Mouse (Mus musculus) mouse trophoblast stem cell (cell line): ENCODE data around the gene Runx1.

Experiments
- in situ Hi-C, 2 experiments: fragments of 300-500 bp; cut with MseI, MboI; formaldehyde crosslinking; loops; 2 replicates in 1 of 2; 3 replicates in 1 of 2; pipeline ENCODE4 v1.15.1; 2025

Runx1 gene

DNA sequence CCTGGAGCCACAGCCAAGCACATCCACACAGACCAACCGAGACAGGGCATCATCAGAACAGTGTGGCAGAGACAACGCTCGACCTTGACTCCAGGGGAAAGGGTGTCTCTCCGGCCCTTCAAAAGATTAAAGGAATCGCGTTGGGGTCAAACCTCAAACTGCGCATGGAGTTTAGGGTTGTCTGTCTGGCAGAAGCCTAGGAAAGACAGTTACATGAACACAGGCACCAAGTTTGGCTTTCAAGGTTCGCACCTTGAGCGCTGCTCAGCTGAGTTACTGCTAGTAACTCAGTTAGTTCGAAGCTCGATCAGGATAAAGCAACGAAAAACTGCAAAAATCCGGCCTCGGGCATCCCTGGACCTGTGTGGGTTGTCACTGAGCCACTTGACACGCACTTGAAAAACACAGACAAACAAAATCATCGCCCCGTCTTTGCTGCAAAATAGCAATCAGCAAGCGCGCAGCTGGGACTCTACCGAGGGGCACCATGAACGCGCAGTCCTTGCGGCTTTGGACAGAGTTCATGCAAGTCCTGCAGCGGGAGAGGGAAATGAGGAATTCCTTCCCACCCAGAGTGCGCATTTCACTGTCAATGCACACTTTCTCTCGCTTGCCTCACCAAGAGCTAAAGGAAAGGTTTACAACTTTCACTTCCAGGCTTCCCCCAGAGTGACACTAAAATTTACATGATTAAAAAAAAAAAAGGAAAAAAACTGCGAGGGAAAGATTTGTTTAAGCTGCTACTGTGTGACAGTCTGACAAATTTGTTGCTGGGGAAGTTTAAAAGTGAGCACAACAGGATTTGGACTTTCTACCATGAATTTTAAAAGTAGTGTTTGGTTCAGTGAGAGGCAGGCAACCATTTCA is 126.2 kb downstream of the Runx1 start:
- in situ Hi-C loops: loop anchor here in 1 of 2 experiments (10.0 kb wide), 2 partner anchors 135 to 595 kb away; no protein-coding TSS in a partner anchor

DNA sequence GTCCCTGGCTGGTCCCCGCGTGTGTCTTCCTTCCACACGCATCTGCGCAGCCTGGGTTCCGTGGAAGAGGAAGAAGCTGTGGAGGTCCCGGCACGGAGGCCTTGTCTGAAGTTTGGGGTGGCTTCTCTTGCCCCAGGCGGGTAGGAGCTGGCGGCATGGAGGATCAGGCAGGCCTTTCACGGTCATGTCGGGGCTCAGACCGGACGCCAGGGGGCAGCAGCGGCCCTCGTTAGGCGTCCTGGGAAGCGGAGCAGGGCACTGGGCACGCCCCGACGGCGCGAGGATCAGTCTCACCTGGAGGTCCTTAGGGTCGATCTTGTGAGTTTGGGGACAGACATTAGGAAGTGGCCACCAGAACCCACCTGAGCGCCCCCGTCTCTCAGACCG is 127.3 kb downstream of the Runx1 start:
- in situ Hi-C loops: loop anchor here in 1 of 2 experiments (10.0 kb wide), 1 partner anchor 134 kb away; no protein-coding TSS in a partner anchor

DNA sequence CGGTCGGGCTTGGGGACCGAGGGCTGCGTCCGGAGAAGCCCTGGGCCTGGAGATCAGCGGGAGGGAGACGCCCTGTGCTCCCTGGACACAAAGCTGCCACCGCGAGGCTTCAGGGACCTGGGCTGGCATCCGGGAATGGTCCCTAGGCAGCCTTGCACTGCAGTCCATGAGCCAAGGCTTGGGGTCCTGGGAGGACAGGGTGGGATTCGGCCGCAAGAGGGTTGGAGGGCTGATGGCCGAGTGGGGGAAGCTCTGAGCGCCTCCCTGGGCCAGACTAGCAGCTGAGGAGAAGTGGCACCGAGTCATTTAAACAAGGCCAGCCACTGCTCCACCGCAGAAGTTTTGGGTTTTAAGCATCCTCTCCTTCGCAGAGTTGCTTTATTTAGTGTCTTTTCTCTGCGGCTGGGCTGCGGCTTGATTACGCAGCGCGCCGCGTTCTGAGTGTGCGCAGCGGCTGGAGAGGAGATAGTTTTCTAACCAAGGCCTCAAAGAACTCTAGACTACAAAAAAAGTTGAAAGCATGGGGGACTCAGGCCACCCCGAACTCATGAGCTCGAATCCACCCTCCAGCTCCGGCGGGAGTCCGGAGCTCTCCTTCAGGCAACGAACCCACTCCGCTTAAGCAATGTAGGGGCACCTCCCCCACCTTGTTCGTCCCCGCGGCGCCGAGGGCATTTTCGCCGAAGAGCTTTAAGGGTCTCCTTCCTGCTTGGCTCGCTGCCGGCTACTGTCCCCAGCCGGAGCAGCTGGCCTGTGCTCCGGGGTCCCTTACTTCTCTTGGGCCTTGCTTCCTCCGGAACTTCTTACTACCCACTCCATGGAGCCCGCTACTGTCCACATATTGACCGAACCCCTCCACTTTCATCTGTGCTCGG is 128.0 kb downstream of the Runx1 start:
- in situ Hi-C loops: loop anchor here in 1 of 2 experiments (10.0 kb wide), 1 partner anchor 133 kb away; no protein-coding TSS in a partner anchor

- in situ Hi-C loops: loop anchor here in 1 of 2 experiments (10.0 kb wide), 1 partner anchor 132 kb away; no protein-coding TSS in a partner anchor
Observed at GRCm38 (mm10) chr16:92697227-92697736, 128.7 kb downstream of the Runx1 start.

DNA sequence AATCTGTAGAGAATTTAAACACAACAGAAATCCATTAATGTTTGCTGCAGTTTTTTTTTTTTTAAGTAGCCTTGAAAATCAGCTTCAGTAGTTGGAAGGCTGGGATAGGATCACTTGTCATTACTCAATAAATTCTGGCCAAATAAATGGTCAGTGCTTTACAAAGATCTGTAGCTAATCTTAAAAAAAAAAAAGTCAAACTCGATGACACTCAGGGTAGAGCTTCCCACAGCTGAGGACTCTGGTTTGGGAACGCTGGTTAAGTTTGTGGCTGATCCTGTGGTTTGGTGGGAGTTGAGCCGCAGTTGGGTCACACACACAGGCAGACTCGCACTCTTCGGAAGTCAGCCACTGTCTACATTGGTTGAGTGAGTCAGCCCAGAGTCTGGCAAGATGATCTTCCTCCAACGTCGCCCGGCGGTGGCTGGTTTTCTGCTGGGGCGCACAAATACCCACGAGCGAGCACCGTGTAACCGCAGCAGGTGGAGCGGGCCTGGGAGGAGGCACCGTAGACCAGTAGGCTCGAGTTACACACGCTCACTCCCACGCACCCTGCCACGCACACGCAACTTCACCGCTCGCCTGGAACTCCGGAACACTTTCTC is 129.4 kb downstream of the Runx1 start:
- in situ Hi-C loops: loop anchor here in 1 of 2 experiments (10.0 kb wide), 1 partner anchor 132 kb away; no protein-coding TSS in a partner anchor

DNA sequence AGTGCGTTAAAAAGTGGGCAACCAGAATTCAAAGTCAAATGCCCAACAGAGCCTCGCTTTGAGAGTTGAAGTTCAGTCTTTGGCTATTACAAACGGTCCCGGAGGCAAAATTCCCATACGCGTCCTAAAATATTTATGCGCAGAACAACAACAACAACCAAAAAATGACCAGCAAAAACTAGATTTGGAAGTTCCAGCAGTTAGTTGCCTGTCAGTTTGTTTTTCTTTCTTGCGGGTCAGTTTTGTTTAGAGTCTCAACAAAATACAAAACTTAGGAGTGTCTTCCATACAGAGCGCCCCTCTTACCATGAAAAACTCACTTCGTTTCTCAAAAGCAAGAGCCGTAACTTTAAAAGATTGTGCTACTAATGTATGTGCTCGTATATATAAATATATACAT is 130.0 kb downstream of the Runx1 start:
- in situ Hi-C loops: loop anchor here in 1 of 2 experiments (10.0 kb wide), 1 partner anchor 131 kb away; no protein-coding TSS in a partner anchor

DNA sequence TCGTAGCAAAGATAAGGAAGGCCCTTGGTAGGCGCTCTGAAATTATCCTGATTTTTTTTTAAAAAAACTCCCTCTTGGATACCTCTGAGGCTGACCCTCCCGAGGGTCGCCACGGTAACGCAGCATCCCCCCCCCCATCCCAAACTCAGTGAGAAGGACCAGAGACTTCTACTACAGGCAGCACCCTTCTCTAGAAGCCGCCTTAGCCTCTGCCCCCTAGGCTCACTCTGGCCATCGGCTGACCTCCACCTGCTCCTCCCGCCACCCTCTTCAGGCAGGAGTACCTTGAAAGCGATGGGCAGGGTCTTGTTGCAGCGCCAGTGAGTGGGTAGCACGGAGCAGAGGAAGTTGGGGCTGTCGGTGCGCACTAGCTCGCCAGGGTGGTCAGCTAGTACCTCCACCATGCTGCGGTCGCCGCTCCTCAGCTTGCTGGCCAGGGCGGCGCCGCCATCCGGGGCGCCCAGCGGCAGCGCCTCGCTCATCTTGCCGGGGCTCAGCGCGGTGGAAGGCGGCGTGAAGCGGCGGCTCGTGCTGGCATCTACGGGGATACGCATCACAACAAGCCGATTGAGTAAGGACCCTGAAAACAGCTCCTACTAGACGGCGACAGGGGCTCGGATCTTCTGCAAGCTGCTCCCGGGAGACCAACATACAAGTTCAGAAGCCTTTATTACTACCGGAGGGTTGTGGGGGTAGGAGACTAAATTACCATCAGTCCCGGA is 130.6 kb downstream of the Runx1 start:
- in situ Hi-C loops: loop anchor here in 1 of 2 experiments (10.0 kb wide), 1 partner anchor 131 kb away; no protein-coding TSS in a partner anchor

DNA sequence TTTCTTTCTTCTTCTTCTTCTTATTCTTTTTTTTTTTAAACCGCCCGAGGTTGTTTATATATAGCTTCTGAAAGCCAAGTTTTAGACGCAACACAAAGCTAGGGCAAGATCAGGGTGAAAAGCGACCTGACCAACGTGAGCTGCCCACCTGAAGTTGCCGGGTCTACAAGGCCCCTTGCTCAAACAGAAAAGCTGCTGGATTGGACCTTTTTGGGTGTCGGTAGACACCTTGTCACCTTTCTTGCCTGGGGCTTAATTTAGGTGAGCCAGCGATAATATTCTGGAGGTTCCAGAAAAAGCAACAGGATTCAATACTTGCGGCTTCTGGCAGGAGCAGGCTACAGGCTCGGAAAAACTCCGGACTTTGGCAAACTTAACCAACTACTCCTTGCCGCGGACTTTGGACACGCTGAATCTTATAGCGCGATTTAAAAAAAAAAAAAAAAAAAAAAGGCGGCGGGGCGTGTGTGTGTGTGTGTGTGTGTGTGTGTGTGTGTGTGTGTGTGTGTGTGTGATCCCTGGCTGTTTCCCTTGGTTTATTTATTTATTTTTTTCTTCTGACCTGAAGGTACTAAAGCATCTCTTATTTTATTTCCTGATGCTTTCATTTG is 131.3 kb downstream of the Runx1 start:
- in situ Hi-C loops: loop anchor here in 1 of 2 experiments (10.0 kb wide), 1 partner anchor 130 kb away; no protein-coding TSS in a partner anchor

DNA sequence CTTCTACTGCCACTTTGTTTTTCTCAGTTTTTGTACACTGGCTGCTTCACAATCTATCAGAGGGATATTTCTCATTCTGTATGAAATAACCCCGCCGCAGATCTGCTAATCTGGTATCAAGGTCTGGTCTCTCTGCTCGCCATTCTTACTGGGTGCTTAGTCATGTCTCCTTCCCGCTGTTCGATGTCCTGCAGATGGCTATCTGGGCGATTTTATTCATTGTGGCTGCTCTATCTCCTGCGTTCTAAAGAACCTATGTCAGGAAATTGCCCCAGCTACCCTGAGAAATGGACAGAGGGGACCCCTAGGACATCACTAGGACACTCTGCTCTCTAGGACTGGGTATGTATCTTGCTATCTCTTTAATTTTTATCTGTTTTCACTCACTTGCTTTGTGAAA is 135.2 kb downstream of the Runx1 start:
- in situ Hi-C loops: loop anchor here in 1 of 2 experiments (10.0 kb wide), 1 partner anchor 126 kb away; no protein-coding TSS in a partner anchor

DNA sequence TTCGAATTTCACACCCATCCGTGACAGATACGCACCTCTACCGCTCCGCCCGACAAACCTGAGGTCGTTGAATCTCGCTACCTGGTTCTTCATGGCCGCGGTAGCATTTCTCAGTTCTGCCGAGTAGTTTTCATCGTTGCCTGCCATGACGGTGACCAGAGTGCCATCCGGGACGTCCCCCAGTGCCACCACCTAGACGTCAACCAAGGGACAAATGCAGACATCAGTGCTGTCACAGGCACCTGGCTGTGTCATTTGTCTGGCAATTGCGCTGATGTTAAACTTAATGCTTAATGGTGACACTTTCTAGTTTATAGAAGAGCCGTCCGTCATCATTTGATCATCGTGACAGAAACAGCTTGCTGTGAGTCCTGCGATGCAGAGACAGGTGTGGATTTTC is 137.0 kb downstream of the Runx1 start:
- in situ Hi-C loops: no loop called here

DNA sequence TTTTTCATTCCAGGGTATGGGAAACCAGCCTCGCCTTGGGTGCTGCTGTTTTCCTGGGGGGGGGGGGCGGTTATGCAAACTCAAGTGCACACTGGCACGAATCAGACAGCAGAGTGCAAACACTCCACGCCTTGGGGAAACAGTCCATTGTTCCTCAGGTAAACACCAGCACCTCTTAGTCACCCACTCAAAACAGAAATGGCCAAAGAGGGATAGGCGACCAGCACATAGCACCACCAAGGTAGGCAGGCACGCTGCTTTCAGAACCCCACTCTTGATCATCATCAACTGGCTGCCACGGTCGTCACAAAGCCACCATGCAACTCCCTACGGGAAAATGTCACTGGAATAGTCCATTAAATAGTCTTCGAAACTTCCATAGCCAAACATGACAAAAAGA is 139.0 kb downstream of the Runx1 start:
- in situ Hi-C loops: no loop called here

- in situ Hi-C loops: no loop called here
Observed at GRCm38 (mm10) chr16:92685766-92686315, 140.1 kb downstream of the Runx1 start.

DNA sequence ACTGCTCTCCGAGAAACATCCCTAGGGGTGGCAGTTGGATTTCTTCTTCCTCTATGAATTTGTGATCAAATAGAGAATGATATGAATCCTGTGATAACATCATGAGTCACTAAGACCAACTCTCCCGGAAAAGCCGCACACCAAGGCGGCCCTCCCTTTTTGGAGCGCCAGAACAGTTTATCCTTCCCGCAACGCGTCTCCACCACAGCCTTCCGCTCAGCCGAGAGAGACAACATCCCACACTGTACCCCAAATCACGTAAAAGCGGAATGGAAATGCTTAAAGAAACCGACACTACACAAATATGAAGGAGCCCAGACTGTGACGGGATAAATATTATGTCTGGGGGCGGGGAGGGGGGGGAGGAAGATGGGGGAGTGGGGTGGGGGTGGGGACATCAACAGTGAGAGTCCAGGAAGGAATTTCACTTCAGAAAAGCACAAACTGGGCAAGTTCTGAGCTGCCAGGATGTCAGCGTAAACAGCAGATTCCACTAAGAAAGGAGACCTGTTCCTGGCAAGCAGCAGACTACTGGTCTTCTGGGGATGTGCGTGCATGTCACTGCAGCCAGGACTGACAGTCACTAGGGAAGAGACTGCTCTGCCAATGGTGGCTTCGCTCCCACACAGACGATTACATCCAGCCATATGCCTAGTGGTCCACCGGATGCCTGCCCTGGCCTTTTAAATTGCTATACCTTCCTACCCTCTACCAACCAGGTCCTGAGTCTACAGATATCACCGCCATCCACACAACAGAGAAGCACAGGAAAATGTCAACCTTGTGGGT is 141.3 kb downstream of the Runx1 start:
- in situ Hi-C loops: no loop called here

DNA sequence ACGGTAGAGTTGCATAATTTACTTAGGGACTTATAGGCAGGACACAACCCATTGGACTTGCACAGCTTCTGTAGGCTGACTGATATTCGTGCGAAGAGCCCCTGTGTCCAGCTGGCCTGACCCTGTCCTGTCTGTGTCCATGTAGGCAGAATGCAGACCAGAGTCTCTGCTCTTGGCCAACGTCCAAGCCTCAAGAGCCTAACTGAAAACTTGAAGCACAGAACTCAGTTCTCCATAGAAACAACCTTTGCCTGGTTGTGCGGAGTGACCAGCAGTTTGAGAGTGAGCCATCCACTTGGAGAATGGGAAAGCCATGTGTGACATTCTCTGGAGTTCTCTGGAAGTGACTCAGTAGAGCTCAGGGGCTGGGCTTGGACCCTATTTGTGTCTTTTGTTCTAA is 149.3 kb downstream of the Runx1 start:
- in situ Hi-C loops: no loop called here

DNA sequence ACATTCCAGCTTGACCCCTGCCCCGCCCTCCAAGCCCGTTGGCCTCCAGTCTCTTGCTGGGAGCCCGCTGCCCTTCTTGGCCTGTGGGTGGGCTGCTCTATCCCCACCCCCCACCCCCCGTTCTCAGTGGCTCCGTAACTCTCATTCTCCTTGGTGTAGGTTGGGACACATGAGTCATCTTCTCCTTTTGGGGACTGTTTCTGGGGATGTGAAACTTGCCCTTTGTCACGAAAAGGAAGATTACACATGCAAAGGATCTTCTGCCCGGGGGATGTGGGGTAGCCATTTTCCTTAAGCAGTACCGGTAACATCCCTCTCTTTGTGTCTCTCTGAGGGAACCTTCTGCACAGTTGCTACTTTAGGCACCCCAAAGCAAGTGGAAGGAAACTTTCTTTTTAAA is 150.3 kb downstream of the Runx1 start:
- in situ Hi-C loops: no loop called here

DNA sequence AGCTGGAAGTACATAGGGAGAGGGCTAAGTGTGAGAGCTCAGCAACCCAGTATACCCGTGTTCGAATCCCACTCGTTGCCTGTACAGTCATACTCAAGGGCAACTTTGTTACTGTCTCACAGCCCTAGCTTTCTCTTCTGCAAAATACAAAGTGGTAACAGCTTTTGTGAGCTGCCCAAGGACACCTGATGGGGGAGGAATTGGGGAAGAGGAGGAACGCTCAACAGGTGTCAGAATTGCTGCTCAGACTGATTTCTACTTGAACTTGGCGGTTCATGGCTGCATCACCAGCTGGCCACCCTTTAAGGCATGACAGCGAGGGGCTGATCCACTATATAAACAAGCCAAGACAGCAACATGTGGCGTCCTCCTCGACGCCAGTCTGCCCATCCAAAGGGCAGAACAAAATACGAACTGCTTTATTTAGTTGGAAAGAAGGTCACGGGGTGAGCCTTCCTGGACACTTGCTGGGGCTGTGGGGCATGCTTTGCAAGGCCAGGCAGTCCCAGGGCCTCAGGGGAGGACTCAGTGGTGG is 151.0 kb downstream of the Runx1 start:
- in situ Hi-C loops: no loop called here

DNA sequence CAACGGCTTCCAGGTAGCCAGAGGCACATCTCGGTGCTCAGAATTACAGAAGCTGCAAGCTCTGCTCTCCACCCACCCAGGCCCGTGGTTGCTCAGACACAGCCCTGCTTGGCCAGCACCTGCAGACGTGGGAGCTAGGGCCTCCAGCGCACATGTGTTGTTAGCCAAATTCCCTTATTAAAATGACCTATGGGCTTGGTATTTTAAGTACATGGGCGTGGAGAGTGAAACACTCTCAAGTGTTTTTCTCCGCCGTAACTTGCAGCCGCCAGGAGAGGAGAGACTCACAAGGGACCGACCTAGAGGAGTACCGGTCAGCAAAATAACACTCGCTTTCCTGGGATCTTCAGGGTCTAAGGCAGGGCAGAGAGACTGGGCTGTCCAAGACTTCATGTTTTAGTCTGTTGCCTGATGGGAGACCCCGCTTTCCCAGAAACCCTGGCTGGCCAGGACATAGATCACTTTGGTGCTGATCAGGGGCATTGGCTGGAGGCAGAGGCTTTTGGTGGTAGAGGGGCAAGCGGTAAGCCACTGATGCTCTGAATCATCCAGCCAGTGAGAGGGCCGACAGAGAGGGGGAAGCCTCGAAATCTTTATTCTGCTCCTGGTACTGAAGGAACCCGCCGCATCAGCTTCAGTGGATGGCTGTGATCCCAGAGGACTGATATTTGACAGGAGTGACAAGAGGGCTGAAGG is 151.7 kb downstream of the Runx1 start:
- in situ Hi-C loops: no loop called here

- in situ Hi-C loops: no loop called here
Observed at GRCm38 (mm10) chr16:92668807-92669206, 157.1 kb downstream of the Runx1 start.
